Mouse (Mus musculus): ENCODE measurements around the gene Gm21970.

GRCm38 (mm10) chr16:91363483-91363882, 28.0 kb upstream of the Gm21970 start:
- no peak for TF ChIP-seq POLR2A (IDR thresholded peaks at IDR 0.05; ENCODE audit: insufficient read depth, low read length)
- no peak for TF ChIP-seq CTCF (IDR thresholded peaks at IDR 0.05; ENCODE audit: low read depth, low read length)

Data from ES-Bruce4 (cell line).